Mouse (Mus musculus) embryonic facial prominence, embryonic 12.5 days (tissue): ENCODE results near the gene Paqr5. TPM values are rescaled to one million over a fixed set of nuclear protein-coding genes. Genes with fewer than 3 reads are reported as not detected.

Experiments
- ATAC-seq: fragments of 200-750 bp; cut with Nextera tagmentation; 2 replicates; pipeline ENCODE4 v1.8.0; 2017; ENCODE audit not compliant: insufficient number of reproducible peaks, insufficient read depth, low FRiP score, low TSS enrichment
- H3K27ac ChIP-seq: fragments of 300-500 bp; sonication (generic); 2 replicates; pipeline ENCODE4 v1.5.1; 2016; ENCODE audit warnings: mild to moderate bottlenecking
- H3K27me3 ChIP-seq: fragments of 300-500 bp; sonication (generic); 2 replicates; pipeline ENCODE4 v1.6.1; 2016; ENCODE audit warnings: mild to moderate bottlenecking, moderate library complexity
- H3K36me3 ChIP-seq: fragments of 300-500 bp; sonication (generic); 2 replicates; pipeline ENCODE4 v1.6.1; 2016; ENCODE audit warnings: mild to moderate bottlenecking
- H3K4me1 ChIP-seq: fragments of 300-500 bp; sonication (generic); 2 replicates; pipeline ENCODE4 v1.6.1; 2016
- H3K4me2 ChIP-seq: fragments of 300-500 bp; sonication (generic); replicated peaks from 2 replicates; pipeline ENCODE4 v1.6.1; 2016; ENCODE audit warnings: mild to moderate bottlenecking, moderate library complexity
- H3K4me3 ChIP-seq: fragments of 300-500 bp; sonication (generic); 2 replicates; pipeline ENCODE4 v1.5.1; 2016; ENCODE audit warnings: mild to moderate bottlenecking
- H3K9ac ChIP-seq: fragments of 300-500 bp; sonication (generic); 2 replicates; pipeline ENCODE4 v1.6.1; 2016; ENCODE audit warnings: mild to moderate bottlenecking, moderate library complexity
- H3K9me3 ChIP-seq: fragments of 300-500 bp; sonication (generic); 2 replicates; pipeline ENCODE4 v1.6.1; 2016; ENCODE audit warnings: mild to moderate bottlenecking, moderate library complexity
- WGBS: fragments of 180-500 bp; shearing (Covaris S2); methylation state at CpG from one replicate; pipeline ENCODE4 v1.1.7; 2016; 5-methylcytosine and 5-hydroxymethylcytosine counted together
- polyA plus RNA-seq: library from polyadenylated mRNA; unstranded; fragments of >200 nt; fragmentation: Nextera tagmentation; extraction: Ambion mirVana; gene quantifications from 2 replicates; pipeline ENCODE4 v1.2.1, GENCODE M21; 2016

Gene Paqr5
- polyA plus RNA-seq, result 0.97 TPM in 2 replicates

- ATAC-seq, result no peak; the same call in 1 of the 2 replicates
- no peak within 1 kb of the TSS for H3K27ac ChIP-seq
- peaks cover 38% of the 10 kb centered on the region for H3K27me3 ChIP-seq
- H3K4me2 ChIP-seq, result peak within 1 kb of the TSS; percentile 83
- peak within 1 kb of the TSS; percentile 44; the same call in 1 of the 2 replicates for H3K9ac ChIP-seq
- H3K4me1 ChIP-seq, result peaks cover 10% of the 10 kb centered on the region; the same call in 1 of the 2 replicates
- no peaks in the 10 kb centered on the region for H3K36me3 ChIP-seq
- H3K9me3 ChIP-seq, result no peaks in the 10 kb centered on the region
- under 1% methylated on average over 32 of the region's 32 CpGs for WGBS
- peak within 1 kb of the TSS; percentile 43 for H3K4me3 ChIP-seq
These were observed at the start of gene Paqr5 for GRCm38 (mm10) chr9:62026600-62026999. Paqr5 (minus strand) TSS chr9:62026856.

GRCm38 (mm10) chr9:62062234-62062633 is 35.6 kb upstream of the Paqr5 start:
- Histone ChIP-seq H3K27me3 (no peaks in the 10 kb centered on the region), H3K9me3 (no peaks in the 10 kb centered on the region), H3K9ac (no peak overlapping the region), H3K4me1 (no peaks in the 10 kb centered on the region), H3K4me2 (no peak overlapping the region), H3K36me3 (no peaks in the 10 kb centered on the region), H3K27ac (no peak overlapping the region), H3K4me3 (no peak overlapping the region)
- no peak for ATAC-seq
- WGBS, result 91% methylated on average over 3 of the region's 3 CpGs

GRCm38 (mm10) chr9:62060431-62060830 is 33.8 kb upstream of the Paqr5 start:
- H3K36me3 ChIP-seq, result no peaks in the 10 kb centered on the region
- no peak overlapping the region for H3K9ac ChIP-seq
- no peak overlapping the region for H3K4me3 ChIP-seq
- WGBS, result 95% methylated on average over 2 of the region's 2 CpGs
- H3K9me3 ChIP-seq, result no peaks in the 10 kb centered on the region
- H3K27ac ChIP-seq, result no peak overlapping the region
- no peak overlapping the region for H3K4me2 ChIP-seq
- no peaks in the 10 kb centered on the region for H3K27me3 ChIP-seq
- no peak for ATAC-seq
- H3K4me1 ChIP-seq, result no peaks in the 10 kb centered on the region

- Histone ChIP-seq H3K36me3 (no peaks in the 10 kb centered on the region), H3K4me3 (no peak overlapping the region), H3K9me3 (no peaks in the 10 kb centered on the region), H3K27ac (no peak overlapping the region), H3K27me3 (no peaks in the 10 kb centered on the region), H3K4me2 (no peak overlapping the region), H3K4me1 (no peaks in the 10 kb centered on the region), H3K9ac (no peak overlapping the region)
- ATAC-seq, result no peak
- WGBS, result 81% methylated on average over 11 of the region's 11 CpGs
These were observed 33.3 kb upstream of the Paqr5 start for GRCm38 (mm10) chr9:62059941-62060340.

- Histone ChIP-seq H3K4me1 (no peaks in the 10 kb centered on the region), H3K27ac (no peak overlapping the region), H3K27me3 (no peaks in the 10 kb centered on the region), H3K9ac (no peak overlapping the region), H3K9me3 (no peaks in the 10 kb centered on the region), H3K4me2 (no peak overlapping the region), H3K36me3 (no peaks in the 10 kb centered on the region), H3K4me3 (no peak overlapping the region)
- 79% methylated on average over 7 of the region's 7 CpGs for WGBS
- no peak for ATAC-seq
These were observed 31.3 kb upstream of the Paqr5 start for GRCm38 (mm10) chr9:62057881-62058506.

- H3K4me3 ChIP-seq, result no peak overlapping the region
- peaks cover 4% of the 10 kb centered on the region; the same call in 1 of the 2 replicates for H3K4me1 ChIP-seq
- 86% methylated on average over 2 of the region's 2 CpGs for WGBS
- no peak overlapping the region for H3K4me2 ChIP-seq
- H3K27me3 ChIP-seq, result no peaks in the 10 kb centered on the region
- no peak overlapping the region for H3K9ac ChIP-seq
- no peak overlapping the region for H3K27ac ChIP-seq
- no peaks in the 10 kb centered on the region for H3K36me3 ChIP-seq
- no peaks in the 10 kb centered on the region for H3K9me3 ChIP-seq
- no peak for ATAC-seq
These were observed 29.6 kb upstream of the Paqr5 start for GRCm38 (mm10) chr9:62056206-62056605.

- Histone ChIP-seq H3K9ac (no peak overlapping the region), H3K4me3 (no peak overlapping the region), H3K27me3 (no peaks in the 10 kb centered on the region), H3K4me1 (peaks cover 4% of the 10 kb centered on the region; the same call in 1 of the 2 replicates), H3K4me2 (no peak overlapping the region), H3K36me3 (no peaks in the 10 kb centered on the region), H3K27ac (no peak overlapping the region), H3K9me3 (no peaks in the 10 kb centered on the region)
- 42% methylated on average over 4 of the region's 4 CpGs for WGBS
- no peak for ATAC-seq
These were observed 24.1 kb upstream of the Paqr5 start for GRCm38 (mm10) chr9:62050801-62051200.

- no peak overlapping the region for H3K27ac ChIP-seq
- H3K4me3 ChIP-seq, result no peak overlapping the region
- H3K36me3 ChIP-seq, result no peaks in the 10 kb centered on the region
- ATAC-seq, result no peak
- no peak overlapping the region for H3K9ac ChIP-seq
- no peaks in the 10 kb centered on the region for H3K27me3 ChIP-seq
- 62% methylated on average over 8 of the region's 8 CpGs for WGBS
- H3K9me3 ChIP-seq, result no peaks in the 10 kb centered on the region
- no peak overlapping the region for H3K4me2 ChIP-seq
- H3K4me1 ChIP-seq, result peaks cover 4% of the 10 kb centered on the region; the same call in 1 of the 2 replicates
These were observed 22.5 kb upstream of the Paqr5 start for GRCm38 (mm10) chr9:62049166-62049565.

GRCm38 (mm10) chr9:62042167-62042566 is 15.5 kb upstream of the Paqr5 start:
- Histone ChIP-seq H3K27ac (no peak overlapping the region), H3K4me1 (no peaks in the 10 kb centered on the region), H3K4me3 (no peak overlapping the region), H3K9me3 (no peaks in the 10 kb centered on the region), H3K36me3 (no peaks in the 10 kb centered on the region), H3K27me3 (no peaks in the 10 kb centered on the region), H3K9ac (no peak overlapping the region), H3K4me2 (no peak overlapping the region)
- ATAC-seq, result no peak
- 78% methylated on average over 3 of the region's 3 CpGs for WGBS

- no peak overlapping the region for H3K9ac ChIP-seq
- H3K36me3 ChIP-seq, result no peaks in the 10 kb centered on the region
- H3K4me1 ChIP-seq, result no peaks in the 10 kb centered on the region
- no peaks in the 10 kb centered on the region; the same call in 1 of the 2 replicates for H3K27me3 ChIP-seq
- H3K4me3 ChIP-seq, result no peak overlapping the region
- no peaks in the 10 kb centered on the region for H3K9me3 ChIP-seq
- WGBS, result 7% methylated on average over 20 of the region's 20 CpGs
- H3K4me2 ChIP-seq, result peak overlapping the region; percentile 35
- H3K27ac ChIP-seq, result no peak overlapping the region
- ATAC-seq, result no peak
These were observed 13.5 kb upstream of the Paqr5 start for GRCm38 (mm10) chr9:62040008-62040608.

GRCm38 (mm10) chr9:62035806-62036205 is 9.2 kb upstream of the Paqr5 start:
- no peaks in the 10 kb centered on the region for H3K4me1 ChIP-seq
- 89% methylated on average over 1 of the region's 1 CpGs for WGBS
- H3K9ac ChIP-seq, result no peak overlapping the region
- H3K4me3 ChIP-seq, result no peak overlapping the region
- H3K27ac ChIP-seq, result no peak overlapping the region
- H3K9me3 ChIP-seq, result no peaks in the 10 kb centered on the region
- H3K4me2 ChIP-seq, result no peak overlapping the region
- H3K36me3 ChIP-seq, result no peaks in the 10 kb centered on the region
- H3K27me3 ChIP-seq, result no peaks in the 10 kb centered on the region; the same call in 1 of the 2 replicates
- no peak for ATAC-seq

GRCm38 (mm10) chr9:62032206-62032605 is 5.5 kb upstream of the Paqr5 start:
- Histone ChIP-seq H3K9ac (no peak overlapping the region), H3K36me3 (no peaks in the 10 kb centered on the region), H3K4me2 (no peak overlapping the region), H3K4me3 (no peak overlapping the region), H3K9me3 (no peaks in the 10 kb centered on the region), H3K27ac (no peak overlapping the region), H3K27me3 (peaks cover 3% of the 10 kb centered on the region), H3K4me1 (0 out of 2 replicates have a peak, but pooled peaks cover under 1% of the 10 kb centered on the region)
- ATAC-seq, result no peak
- WGBS, result 88% methylated on average over 3 of the region's 3 CpGs
